Mouse (Mus musculus): ENCODE measurements at regions not wholly inside any gene's neighbourhood (a gene's known extent, or its start where the extent isn't known, plus 50 kb on each side); places are given as distances from the start of the nearest gene placed in this dataset.

DNA sequence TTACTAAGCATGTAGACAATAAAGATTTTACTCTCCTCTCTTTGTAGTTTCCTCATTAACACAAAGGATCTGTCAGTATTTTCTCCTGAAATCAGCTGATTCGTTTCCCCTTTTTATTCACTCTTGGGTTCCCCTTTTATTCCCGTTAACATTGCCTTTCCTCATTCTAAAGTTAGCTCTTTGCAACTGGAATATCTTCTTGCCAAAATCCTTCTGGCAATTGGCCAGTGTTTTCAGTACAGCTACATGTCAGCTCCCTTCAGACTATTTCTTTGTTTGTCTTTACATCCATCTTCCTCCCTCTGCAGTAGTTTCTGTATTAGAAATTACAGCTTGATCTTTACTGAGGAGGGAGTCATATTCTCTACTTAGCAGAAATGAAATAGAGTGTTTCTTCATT lies 51.4 kb upstream of the Nova1 start:
- no peak for TF ChIP-seq CTCF (IDR thresholded peaks at IDR 0.05; ENCODE audit: extremely low read depth, insufficient read depth, low read length)
- TF ChIP-seq POLR2A (IDR thresholded peaks at IDR 0.05; ENCODE audit: extremely low read depth, insufficient read depth, low read length): no peak
